Mouse (Mus musculus): ENCODE data around the gene Lpcat2. TPM values are rescaled to one million over a fixed set of nuclear protein-coding genes. Genes with fewer than 3 reads are reported as not detected.
A peak's percentile ranks its signal among the peaks of the same experiment; 100 is the strongest.

Gene Lpcat2
- 4.9 and 5.6 TPM in 2 replicates for polyA plus RNA-seq (2015; fragmentation: Nextera tagmentation; extraction: Ambion mirVana)

DNA sequence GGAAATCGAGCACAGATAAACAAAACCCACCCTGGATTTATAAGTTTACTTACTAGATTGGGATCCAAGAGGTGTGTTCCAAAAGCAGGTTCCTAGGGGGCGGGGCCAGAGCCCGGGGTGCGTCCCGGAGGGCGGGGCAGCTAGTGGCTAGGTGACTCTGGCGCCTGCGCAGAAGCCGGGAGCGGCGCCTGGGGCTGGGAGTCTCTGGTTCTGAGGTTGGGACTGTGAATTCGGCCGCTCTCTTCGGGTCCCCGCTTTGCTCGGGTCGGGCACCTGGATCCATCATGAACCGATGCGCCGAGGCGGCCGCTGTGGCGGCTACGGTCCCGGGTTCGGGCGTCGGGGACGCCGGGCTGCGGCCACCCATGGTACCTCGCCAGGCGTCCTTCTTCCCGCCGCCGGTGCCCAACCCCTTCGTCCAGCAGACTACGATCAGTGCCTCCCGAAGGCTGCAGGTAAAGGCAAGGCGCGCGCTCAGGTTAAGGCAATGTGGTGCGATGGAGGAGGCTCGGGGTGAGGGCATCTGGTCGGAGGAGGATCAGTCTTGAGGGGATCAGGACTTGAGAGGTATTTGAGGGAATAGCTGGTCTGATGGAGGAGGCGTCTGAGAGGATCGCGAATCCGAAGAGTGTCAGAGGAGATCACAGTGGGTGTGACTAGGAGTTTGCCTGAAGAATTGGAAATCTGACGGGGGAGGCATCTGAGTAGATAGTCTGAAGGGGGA is at the start of gene Lpcat2:
Gene Lpcat2, plus strand, starts transcription at position 169 of the 724 bp plus-strand sequence.
- Histone ChIP-seq H3K27me3 (ENCODE audit: control insufficient read depth, insufficient read depth, low read length) (peaks cover 10% of the 10 kb centered on the region), H3K4me1 (ENCODE audit: control insufficient read depth, insufficient read depth, low read length) (peaks cover 10% of the 10 kb centered on the region), H3K4me2 (ENCODE audit: low read depth, low read length) (peak within 1 kb of the TSS; percentile 84), H3K36me3 (ENCODE audit: control insufficient read depth, insufficient read depth) (no peaks in the 10 kb centered on the region), H3K9me3 (replicated peaks; ENCODE audit: control insufficient read depth, low read length) (peaks cover 4% of the 10 kb centered on the region; the same call in 1 of the 2 replicates), H3K27ac (ENCODE audit: low read length) (no peak within 1 kb of the TSS; the same call in 1 of the 2 replicates), H3K4me3 (ENCODE audit: low read length) (peak within 1 kb of the TSS; percentile 63), H3K9ac (ENCODE audit: low read length) (peak within 1 kb of the TSS; percentile 75)
- WGBS = under 1% methylated on average over 50 of the region's 50 CpGs
- 0 out of 2 replicates have a peak, but pooled peaks have one; percentile 39 for ATAC-seq (replicated peaks; ENCODE audit: extremely low read depth, insufficient read depth, low FRiP score)

DNA sequence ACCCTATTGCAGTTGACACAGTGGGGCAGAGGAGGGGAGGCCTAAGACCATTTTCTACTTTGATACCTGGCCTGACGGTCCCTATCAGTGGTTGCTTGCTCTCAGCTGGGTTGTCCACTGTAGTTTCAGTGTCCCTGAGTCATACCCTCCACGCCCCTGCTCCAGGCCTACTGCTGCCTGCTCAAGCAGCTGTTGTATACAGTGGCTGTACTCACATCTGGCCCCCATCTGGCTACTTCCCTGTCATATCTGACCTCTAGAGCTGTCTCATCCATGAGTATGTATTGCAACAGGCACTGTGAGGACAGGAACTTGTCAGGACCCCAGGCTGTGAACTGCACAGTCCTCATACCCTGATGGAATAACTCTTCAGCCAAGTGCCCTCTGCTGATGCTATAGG is 42.4 kb upstream of the Lpcat2 start:
- Histone ChIP-seq H3K4me1 (ENCODE audit: control insufficient read depth, insufficient read depth, low read length) (no peaks in the 10 kb centered on the region), H3K36me3 (ENCODE audit: control insufficient read depth, insufficient read depth) (no peaks in the 10 kb centered on the region), H3K27me3 (ENCODE audit: control insufficient read depth, insufficient read depth, low read length) (no peaks in the 10 kb centered on the region), H3K4me3 (ENCODE audit: low read length) (no peak overlapping the region), H3K27ac (ENCODE audit: low read length) (no peak overlapping the region), H3K9me3 (replicated peaks; ENCODE audit: control insufficient read depth, low read length) (no peaks in the 10 kb centered on the region), H3K9ac (ENCODE audit: low read length) (no peak overlapping the region), H3K4me2 (ENCODE audit: low read depth, low read length) (no peak overlapping the region)
- no peak for ATAC-seq (replicated peaks; ENCODE audit: extremely low read depth, insufficient read depth, low FRiP score)
- 77% methylated on average over 2 of the region's 2 CpGs for WGBS

DNA sequence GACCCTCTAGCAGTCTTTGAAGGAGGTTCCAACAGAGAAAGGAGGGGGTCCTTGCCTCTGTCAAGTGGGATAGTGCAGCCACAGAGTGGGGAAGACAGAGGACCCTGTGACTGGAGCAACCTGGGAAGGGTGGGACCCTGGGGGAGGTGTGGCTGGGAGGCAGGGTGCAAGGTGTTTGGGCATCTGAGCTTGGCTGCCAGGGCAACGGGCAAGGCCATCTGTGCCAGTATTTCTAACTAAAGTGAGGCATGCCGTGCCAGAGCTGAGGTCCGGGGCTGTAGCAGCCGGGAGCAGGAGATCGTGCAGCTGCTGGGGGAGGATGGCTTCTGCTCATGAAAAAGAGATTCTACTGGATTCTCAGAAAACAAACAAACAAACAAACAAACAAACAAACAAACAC is 39.5 kb upstream of the Lpcat2 start:
- ATAC-seq (replicated peaks; ENCODE audit: extremely low read depth, insufficient read depth, low FRiP score) = no peak
- H3K36me3 ChIP-seq (ENCODE audit: control insufficient read depth, insufficient read depth) = no peaks in the 10 kb centered on the region
- H3K27ac ChIP-seq (ENCODE audit: low read length) = no peak overlapping the region
- H3K9me3 ChIP-seq (replicated peaks; ENCODE audit: control insufficient read depth, low read length) = no peaks in the 10 kb centered on the region
- no peak overlapping the region for H3K9ac ChIP-seq (ENCODE audit: low read length)
- no peak overlapping the region for H3K4me2 ChIP-seq (ENCODE audit: low read depth, low read length)
- H3K27me3 ChIP-seq (ENCODE audit: control insufficient read depth, insufficient read depth, low read length) = no peaks in the 10 kb centered on the region
- 86% methylated on average over 5 of the region's 5 CpGs for WGBS
- H3K4me3 ChIP-seq (ENCODE audit: low read length) = no peak overlapping the region
- H3K4me1 ChIP-seq (ENCODE audit: control insufficient read depth, insufficient read depth, low read length) = no peaks in the 10 kb centered on the region

DNA sequence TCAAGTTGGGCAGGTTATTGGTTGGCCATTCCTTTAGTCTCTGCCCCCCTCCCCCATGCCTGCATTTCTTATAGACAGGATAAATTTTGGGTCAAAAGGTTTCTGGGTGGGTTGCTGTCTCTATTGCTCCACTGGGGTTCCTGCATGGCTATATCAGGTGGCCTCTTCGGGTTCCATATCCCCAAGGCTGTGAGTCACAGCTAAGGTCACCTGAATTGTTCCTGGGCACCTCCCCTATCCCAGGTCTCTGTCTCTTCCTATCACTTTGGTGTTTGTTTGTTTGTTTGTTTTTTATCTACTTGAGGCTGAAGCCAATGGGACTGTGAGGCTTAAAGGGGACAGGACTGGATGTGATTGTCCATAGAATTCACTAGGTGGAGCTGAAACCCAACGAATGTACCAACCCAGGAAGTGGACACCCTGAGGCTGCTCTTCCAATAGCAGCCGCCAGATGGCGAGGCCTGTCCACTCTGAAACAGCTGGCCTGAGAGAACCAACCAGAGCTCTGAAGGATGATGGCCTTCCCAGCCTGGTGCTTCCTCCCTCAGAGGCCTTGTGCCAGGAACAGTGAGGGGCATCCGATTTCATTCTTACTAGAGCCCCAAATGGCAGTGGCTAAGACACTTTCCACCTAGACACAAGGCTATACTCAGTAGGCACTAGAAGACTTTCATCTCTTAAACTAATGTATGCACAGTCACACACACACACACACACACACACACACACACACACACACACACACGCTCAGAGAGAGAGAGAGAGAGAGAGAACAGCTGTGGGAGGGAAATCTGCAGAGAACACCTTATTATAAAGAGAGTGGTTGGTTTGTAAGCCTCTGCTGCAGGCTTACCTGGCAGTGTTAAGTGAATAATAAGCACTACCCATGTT is 37.0 kb upstream of the Lpcat2 start:
- H3K4me2 ChIP-seq (ENCODE audit: low read depth, low read length) = no peak overlapping the region
- H3K9me3 ChIP-seq (replicated peaks; ENCODE audit: control insufficient read depth, low read length) = no peaks in the 10 kb centered on the region
- no peaks in the 10 kb centered on the region for H3K27me3 ChIP-seq (ENCODE audit: control insufficient read depth, insufficient read depth, low read length)
- no peaks in the 10 kb centered on the region for H3K4me1 ChIP-seq (ENCODE audit: control insufficient read depth, insufficient read depth, low read length)
- peak; percentile 86 for ATAC-seq (replicated peaks; ENCODE audit: extremely low read depth, insufficient read depth, low FRiP score)
- no peak overlapping the region for H3K4me3 ChIP-seq (ENCODE audit: low read length)
- no peak overlapping the region for H3K9ac ChIP-seq (ENCODE audit: low read length)
- no peaks in the 10 kb centered on the region for H3K36me3 ChIP-seq (ENCODE audit: control insufficient read depth, insufficient read depth)
- no peak overlapping the region for H3K27ac ChIP-seq (ENCODE audit: low read length)
- WGBS = 22% methylated on average over 6 of the region's 6 CpGs

DNA sequence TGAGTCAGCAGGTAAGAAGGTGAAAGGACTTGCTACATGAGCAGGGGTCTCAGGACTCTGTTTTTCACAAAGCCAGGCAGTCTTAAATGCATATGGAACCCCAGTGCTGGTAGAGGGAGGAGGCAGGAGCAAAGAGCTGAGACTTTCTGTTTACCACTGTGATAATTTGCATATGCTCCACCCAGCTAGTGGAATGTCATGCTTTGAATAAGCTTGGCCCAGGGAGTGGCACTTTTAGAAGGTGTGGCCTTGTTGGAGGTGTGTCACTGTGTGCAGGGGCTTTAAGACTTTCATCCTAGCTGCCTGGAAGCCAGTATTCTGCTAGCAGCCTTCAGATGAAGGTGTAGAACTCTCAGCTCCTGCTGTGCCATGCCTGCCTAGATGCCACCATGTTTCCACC is 34.0 kb upstream of the Lpcat2 start:
- no peak for ATAC-seq (replicated peaks; ENCODE audit: extremely low read depth, insufficient read depth, low FRiP score)
- H3K4me1 ChIP-seq (ENCODE audit: control insufficient read depth, insufficient read depth, low read length) = peaks cover 4% of the 10 kb centered on the region; the same call in 1 of the 2 replicates
- H3K4me3 ChIP-seq (ENCODE audit: low read length) = no peak overlapping the region
- H3K36me3 ChIP-seq (ENCODE audit: control insufficient read depth, insufficient read depth) = no peaks in the 10 kb centered on the region
- no peaks in the 10 kb centered on the region for H3K27me3 ChIP-seq (ENCODE audit: control insufficient read depth, insufficient read depth, low read length)
- no peak overlapping the region for H3K4me2 ChIP-seq (ENCODE audit: low read depth, low read length)
- H3K9ac ChIP-seq (ENCODE audit: low read length) = no peak overlapping the region
- H3K27ac ChIP-seq (ENCODE audit: low read length) = no peak overlapping the region
- no peaks in the 10 kb centered on the region for H3K9me3 ChIP-seq (replicated peaks; ENCODE audit: control insufficient read depth, low read length)

DNA sequence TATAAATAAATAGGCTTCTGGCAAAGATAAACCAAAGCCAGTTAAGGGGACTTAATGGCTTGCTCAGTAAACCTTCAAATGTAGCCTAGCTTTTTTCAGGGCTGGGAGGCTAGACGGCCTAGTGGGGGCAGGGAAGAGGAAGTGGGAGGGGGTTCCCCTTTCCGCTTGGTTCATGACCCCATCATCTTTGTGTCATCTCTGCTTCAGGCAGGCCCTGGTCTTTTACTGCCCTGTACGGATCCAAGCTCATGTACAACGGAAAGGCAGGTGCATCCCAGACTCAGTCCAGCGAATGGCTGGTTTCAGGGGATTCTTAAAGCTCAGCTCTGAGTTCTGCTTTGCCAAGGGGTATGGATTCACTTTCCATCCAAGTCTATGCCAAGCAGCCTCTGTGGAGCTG is 32.8 kb upstream of the Lpcat2 start:
- Histone ChIP-seq H3K4me3 (ENCODE audit: low read length) (no peak overlapping the region), H3K4me2 (ENCODE audit: low read depth, low read length) (no peak overlapping the region), H3K9ac (ENCODE audit: low read length) (no peak overlapping the region), H3K9me3 (replicated peaks; ENCODE audit: control insufficient read depth, low read length) (no peaks in the 10 kb centered on the region), H3K4me1 (ENCODE audit: control insufficient read depth, insufficient read depth, low read length) (peaks cover 7% of the 10 kb centered on the region), H3K36me3 (ENCODE audit: control insufficient read depth, insufficient read depth) (no peaks in the 10 kb centered on the region), H3K27me3 (ENCODE audit: control insufficient read depth, insufficient read depth, low read length) (peaks cover 7% of the 10 kb centered on the region; the same call in 1 of the 2 replicates), H3K27ac (ENCODE audit: low read length) (no peak overlapping the region)
- 67% methylated on average over 5 of the region's 5 CpGs for WGBS
- ATAC-seq (replicated peaks; ENCODE audit: extremely low read depth, insufficient read depth, low FRiP score) = no peak

DNA sequence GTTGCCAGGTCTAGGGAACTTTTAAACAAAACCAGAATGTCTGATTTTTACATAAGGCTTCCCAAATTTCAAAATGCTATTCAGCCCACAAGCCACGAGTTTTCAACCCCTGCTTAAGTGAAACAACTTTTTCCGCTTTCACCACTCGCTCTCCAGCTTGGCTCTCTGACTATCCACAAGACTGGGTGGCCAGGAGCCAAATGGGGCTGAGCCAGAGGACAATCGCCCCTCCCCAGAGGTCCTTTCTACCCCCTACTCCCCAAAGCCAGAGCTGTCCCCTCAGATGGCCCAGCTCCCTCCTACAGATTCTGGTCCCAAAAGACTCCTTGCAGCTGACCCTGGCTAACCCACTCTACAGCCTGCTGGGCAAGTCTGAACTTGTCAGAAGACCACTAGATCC is 29.1 kb upstream of the Lpcat2 start:
- H3K4me2 ChIP-seq (ENCODE audit: low read depth, low read length) = no peak overlapping the region
- ATAC-seq (replicated peaks; ENCODE audit: extremely low read depth, insufficient read depth, low FRiP score) = no peak

DNA sequence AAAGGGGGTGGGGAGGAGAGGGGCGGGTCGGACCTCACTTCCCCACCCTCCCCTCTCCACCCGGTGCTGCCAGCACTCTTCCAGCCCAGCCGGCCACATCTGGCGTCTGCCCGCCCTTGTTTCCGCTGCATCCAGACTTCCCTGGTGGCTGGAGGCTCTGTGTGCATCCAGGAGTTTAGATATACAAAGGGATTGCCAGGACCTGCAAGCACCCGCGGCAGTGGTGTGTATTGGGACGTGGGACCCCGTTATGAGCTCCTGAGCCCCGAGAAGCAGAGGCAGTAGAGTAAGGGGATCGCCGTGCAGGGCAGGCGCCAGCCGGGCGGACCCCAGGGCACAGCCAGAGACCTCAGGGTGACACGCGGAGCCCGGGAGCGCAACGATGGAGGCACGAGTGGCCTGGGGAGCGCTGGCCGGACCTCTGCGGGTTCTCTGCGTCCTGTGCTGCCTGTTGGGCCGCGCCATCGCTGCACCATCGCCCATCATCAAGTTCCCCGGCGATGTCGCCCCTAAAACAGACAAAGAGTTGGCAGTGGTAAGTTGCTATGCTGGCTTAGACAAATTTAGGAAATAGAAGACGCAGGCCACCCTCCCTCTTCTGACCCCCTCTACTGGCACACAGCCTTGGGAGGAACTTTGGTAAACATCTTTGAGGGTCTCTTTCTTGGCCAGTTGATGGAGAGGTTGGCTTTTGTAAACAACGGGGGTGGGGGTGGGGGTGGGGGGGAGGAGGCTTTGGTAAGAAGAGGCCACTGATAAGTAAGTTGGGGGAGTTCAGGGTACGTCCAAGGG is 27.7 kb upstream of the Lpcat2 start, which contains the start of gene Mmp2:
Gene Mmp2, plus strand, starts transcription at position 49 of the 792 bp plus-strand sequence.
- Histone ChIP-seq H3K9ac (ENCODE audit: low read length) (peak within 1 kb of the TSS; percentile 67), H3K9me3 (replicated peaks; ENCODE audit: control insufficient read depth, low read length) (no peaks in the 10 kb centered on the region), H3K27ac (ENCODE audit: low read length) (peak within 1 kb of the TSS; percentile 74), H3K27me3 (ENCODE audit: control insufficient read depth, insufficient read depth, low read length) (peaks cover 17% of the 10 kb centered on the region), H3K4me1 (ENCODE audit: control insufficient read depth, insufficient read depth, low read length) (peaks cover 7% of the 10 kb centered on the region), H3K4me3 (ENCODE audit: low read length) (peak within 1 kb of the TSS; percentile 53), H3K36me3 (ENCODE audit: control insufficient read depth, insufficient read depth) (no peaks in the 10 kb centered on the region), H3K4me2 (ENCODE audit: low read depth, low read length) (peak within 1 kb of the TSS; percentile 56)
- 3% methylated on average over 37 of the region's 37 CpGs for WGBS
- peak; percentile 82 for ATAC-seq (replicated peaks; ENCODE audit: extremely low read depth, insufficient read depth, low FRiP score)

More for the DNA sequence above, 29.1 kb upstream of the Lpcat2 start:
- Histone ChIP-seq H3K36me3 (ENCODE audit: control insufficient read depth, insufficient read depth) (no peaks in the 10 kb centered on the region), H3K9ac (ENCODE audit: low read length) (no peak overlapping the region), H3K4me1 (ENCODE audit: control insufficient read depth, insufficient read depth, low read length) (peaks cover 7% of the 10 kb centered on the region), H3K27ac (ENCODE audit: low read length) (no peak overlapping the region; the same call in 1 of the 2 replicates), H3K4me3 (ENCODE audit: low read length) (no peak overlapping the region), H3K27me3 (ENCODE audit: control insufficient read depth, insufficient read depth, low read length) (peaks cover 17% of the 10 kb centered on the region), H3K9me3 (replicated peaks; ENCODE audit: control insufficient read depth, low read length) (no peaks in the 10 kb centered on the region)
- WGBS = 41% methylated on average over 4 of the region's 4 CpGs
